Mouse (Mus musculus) frontal cortex, postnatal 36 days (tissue): ENCODE results near the gene Psmg4.

Source experiments
- DNase-seq, 2 experiments: peaks; one replicate each; pipeline ENCODE4 v3.0.0; 2022; ENCODE audit warnings: low spot score in 2 of 2

The Psmg4 gene

GRCm38 (mm10) chr13:34162491-34163303, at the start of gene Psmg4:
Gene Psmg4 (plus strand): TSS chr13:34162964.
- peak; percentile 92 for DNase-seq

DNA sequence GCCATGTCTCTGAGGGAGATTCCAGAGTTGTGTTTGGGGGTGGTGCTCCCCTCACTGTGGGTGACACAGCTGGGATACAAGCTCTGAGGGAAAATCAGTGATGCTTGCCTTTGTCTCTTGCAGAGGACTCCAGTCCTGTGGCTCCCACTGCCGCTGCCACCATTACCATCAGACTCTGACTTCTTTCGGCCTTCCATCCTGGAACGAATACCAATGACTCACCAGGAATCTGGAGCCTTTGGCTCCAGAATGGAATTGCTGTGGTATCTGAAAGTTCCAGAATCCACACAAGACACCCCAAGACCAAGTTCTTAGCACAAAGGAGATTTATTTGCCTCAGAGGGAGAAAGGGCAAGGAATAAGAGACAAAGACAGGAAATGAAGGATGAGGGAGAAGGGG, 49.7 kb upstream of the Psmg4 start:
- no peak for DNase-seq

- DNase-seq: no peak
These were observed 48.1 kb upstream of the Psmg4 start for GRCm38 (mm10) chr13:34114654-34115053.

DNA sequence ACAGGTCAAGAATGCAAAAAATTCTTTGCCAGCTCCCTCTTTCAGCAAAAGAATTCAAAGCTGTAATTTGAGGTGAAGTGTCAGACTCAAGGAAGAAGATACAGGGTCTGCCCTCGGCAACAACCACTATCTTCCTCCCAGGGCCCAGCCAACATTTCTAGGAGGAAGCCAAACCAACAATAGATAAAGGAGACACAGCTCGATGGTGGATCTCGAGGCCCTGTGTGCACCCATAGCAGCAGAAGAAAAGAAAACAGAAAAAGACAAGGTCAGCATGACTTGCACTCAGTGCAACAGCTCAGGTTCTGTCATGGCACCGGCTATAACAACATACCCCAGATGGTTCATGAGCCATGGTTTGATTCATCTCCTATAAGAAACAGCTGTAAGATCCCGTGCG, 46.3 kb upstream of the Psmg4 start:
- DNase-seq: no peak

- DNase-seq: no peak
These were observed 43.9 kb upstream of the Psmg4 start for GRCm38 (mm10) chr13:34118816-34119215.

DNA sequence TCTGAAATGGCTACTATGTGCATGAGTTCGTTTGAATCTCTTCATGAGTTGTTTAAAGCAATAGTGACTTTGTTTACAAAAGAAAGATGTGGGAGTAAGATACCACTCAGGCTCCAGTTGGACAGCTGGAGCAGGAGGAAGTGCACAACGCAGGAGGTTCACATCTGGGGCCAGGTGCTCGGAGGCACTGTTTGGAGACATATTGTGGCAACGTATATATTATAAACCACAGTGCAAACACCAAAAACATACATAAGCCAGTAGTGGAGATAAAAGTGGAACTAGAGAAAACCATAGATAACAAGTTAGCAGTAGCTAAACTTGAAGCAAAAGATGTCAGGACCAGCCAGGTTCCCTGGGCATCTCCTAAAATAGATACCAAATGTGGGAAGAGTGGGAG, 43.4 kb upstream of the Psmg4 start:
- DNase-seq: no peak

GRCm38 (mm10) chr13:34120536-34120935, 42.2 kb upstream of the Psmg4 start:
- DNase-seq: no peak

DNA sequence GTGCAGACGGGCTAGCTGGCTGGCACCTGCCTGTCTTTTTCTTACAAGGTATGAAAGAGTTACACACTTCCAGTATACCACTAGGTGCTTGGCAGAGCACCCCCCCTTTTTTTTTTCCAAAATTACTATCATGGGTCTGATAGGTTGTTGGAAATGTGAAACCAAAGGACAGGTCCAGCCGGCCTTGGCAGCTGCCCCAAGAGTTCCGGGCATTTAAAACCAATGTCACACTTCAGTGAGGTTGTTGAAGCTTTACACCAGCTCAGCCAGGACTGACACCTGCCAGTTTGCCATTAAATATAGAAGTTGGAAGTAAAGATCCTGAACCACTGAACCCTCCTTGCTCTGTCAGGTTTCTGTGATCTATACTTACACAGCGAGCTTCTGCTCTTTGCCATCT, 37.1 kb upstream of the Psmg4 start:
- DNase-seq: no peak

- DNase-seq: no peak
These were observed 34.3 kb upstream of the Psmg4 start for GRCm38 (mm10) chr13:34128276-34129114.

DNA sequence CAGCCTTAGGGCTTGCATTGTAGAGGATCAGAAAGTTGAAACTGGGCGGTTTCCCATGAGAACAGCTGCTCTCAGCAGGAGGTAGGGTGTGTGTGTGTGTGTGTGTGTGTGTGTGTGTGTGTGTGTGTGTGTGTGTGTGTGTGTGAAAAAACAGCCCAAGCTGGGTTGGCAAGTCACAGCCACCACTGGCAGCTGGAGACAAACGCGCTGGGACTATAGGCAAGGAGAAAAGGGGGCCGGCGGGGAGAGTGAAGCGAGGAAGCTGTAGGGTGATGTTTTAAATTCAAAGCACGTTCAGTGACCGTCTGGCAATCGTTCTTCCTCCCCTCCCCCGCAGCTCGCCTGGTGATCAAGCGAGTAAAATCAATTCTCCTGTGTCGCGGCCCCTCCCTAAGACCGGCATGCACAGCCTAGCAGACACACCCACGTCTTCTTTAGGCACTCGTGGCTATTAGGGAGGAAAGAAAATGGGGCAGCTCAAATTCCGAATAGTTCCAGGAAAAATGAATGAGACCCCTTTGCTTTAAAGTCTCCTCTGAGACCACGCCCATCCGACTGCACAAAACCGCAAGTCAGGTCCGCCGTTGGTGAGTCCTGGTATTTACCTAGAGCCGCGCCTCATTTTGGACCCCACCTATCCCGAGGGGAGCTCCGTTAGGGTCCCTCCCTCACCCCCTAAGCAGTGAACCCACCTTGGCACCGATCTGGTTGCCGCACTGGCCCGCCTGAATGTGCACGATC, 33.1 kb upstream of the Psmg4 start:
- DNase-seq: peak; percentile 54 to 55

- DNase-seq: peak; percentile 56 to 57
These were observed 32.5 kb upstream of the Psmg4 start, which contains the start of gene Tubb2b for GRCm38 (mm10) chr13:34130226-34130731. Gene Tubb2b (minus strand): TSS chr13:34130466.

DNA sequence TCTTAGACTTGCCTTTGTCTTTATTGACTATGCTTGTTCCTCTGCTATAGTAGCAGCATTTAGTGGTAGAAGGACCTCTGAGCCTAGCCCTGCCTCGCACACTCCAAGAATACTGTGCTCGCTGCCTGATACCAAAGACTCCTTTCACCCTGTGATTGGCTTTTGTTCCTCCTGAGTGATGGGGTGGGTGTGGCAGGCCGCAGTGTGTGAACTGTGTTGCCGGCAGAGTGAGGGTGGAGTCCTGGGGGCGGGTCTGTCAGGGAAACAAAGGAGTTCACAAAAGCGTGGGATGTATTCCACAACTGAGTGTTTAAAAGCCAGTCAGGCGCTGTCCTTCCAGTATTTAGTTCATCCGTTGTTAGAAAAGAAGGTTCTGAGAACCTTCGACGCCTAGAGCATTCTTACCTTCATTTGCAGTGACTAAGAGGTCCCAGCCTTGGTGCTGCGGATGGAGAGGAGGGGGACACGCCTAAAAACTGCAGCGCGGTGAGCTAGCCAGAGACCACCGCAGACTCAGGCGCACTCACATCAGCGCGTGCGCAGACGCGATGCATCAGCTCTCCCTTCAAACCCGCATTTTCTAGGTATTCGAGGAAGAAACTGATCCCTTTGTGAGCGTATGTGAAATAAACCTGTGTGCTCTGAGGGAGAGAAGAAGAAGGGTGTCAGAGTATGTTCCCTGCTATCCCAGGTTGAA, 31.6 kb upstream of the Psmg4 start:
- DNase-seq: peak; percentile 28 to 43

- DNase-seq: peak; percentile 35 to 45
These were observed 31.1 kb upstream of the Psmg4 start for GRCm38 (mm10) chr13:34131708-34132060.

GRCm38 (mm10) chr13:34132299-34132698, 30.5 kb upstream of the Psmg4 start:
- no peak for DNase-seq

DNA sequence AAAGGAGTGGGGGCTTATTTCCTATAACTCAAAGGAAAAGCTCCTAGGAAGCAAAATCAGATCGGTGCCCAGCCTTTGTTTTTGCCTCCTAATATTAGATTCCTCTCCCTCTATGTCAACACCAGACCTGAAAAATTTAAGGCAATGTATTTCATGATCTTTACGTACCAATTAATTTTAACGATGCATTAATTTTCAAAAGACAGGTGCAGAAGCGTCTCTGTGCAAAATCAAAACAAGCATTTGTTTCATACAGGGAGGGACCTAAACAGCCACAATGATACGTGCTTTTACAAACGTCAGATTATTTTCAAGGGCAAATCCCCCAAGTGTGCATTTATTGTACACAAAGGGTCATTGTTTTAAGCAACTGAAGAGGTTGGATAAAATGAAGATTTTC, 29.9 kb upstream of the Psmg4 start:
- no peak for DNase-seq

- no peak for DNase-seq
These were observed 29.3 kb upstream of the Psmg4 start for GRCm38 (mm10) chr13:34133326-34134071.

GRCm38 (mm10) chr13:34134276-34134675, 28.5 kb upstream of the Psmg4 start:
- peak; percentile 65 to 82 for DNase-seq

GRCm38 (mm10) chr13:34136605-34137004, 26.2 kb upstream of the Psmg4 start:
- DNase-seq: peak; percentile 53 to 61

DNA sequence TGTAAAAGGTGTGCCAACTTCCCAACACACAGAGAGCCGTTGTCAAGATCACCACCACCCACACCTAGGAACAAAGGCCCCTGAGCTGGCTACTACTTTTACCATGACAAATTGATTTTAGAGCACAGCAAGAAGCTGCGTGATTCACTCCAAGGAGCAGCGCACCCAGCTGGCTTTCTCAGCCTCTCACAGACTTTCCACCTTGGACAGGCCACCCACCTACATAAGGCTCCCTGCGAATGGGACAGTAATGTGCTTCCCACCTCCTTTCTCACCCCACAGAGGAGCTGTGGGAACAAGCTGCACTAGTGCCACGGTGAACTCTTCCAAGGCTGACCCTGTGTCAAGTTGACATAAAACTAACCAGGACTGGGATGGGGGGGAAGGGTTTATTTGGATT, 19.4 kb upstream of the Psmg4 start:
- DNase-seq: no peak

- no peak for DNase-seq
These were observed 15.8 kb upstream of the Psmg4 start for GRCm38 (mm10) chr13:34146916-34147315.

GRCm38 (mm10) chr13:34148181-34148580, 14.6 kb upstream of the Psmg4 start:
- no peak for DNase-seq
